Mouse (Mus musculus) thymus, adult 2 months (tissue): ENCODE measurements at regions not wholly inside any gene's neighbourhood (a gene's known extent, or its start where the extent isn't known, plus 50 kb on each side); places are given as distances from the start of the nearest gene placed in this dataset.

Source experiments
- CTCF ChIP-seq: fragments of 200-500 bp; IDR thresholded peaks from 2 replicates; pipeline ENCODE4 v1.5.1; 2012; ENCODE audit warnings: mild to moderate bottlenecking, control low read depth, low read length, moderate library complexity, borderline replicate concordance; ENCODE audit not compliant: control insufficient read depth, poor library complexity, insufficient read depth; ENCODE audit errors: extremely low read depth
- POLR2A ChIP-seq: fragments of 200-500 bp; IDR thresholded peaks from 2 replicates; pipeline ENCODE4 v1.6.1; 2012; ENCODE audit warnings: mild to moderate bottlenecking, low read length, control low read depth, moderate library complexity; ENCODE audit not compliant: control insufficient read depth, poor library complexity, insufficient read depth; ENCODE audit errors: extremely low read depth

DNA sequence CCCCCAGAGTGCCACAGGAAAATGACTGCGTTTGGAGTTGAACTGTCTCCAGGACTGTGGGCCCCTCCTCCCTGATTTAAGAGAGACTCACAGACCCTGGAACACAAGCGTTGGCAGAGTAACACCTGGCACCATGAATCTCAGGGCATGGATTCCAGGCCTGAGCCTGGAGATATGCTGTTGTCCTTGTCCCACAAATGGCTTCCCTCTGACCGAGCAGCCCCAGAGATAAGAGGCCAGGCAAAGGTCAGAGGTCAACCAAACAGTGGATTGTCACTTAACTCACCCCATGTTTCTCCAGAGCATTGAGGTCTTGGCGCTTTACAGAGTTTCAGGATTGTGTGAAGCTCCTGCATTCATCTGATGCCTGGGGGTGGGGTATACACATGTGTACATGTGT, 373.3 kb downstream of the Prdm2 start:
- no peak for TF ChIP-seq POLR2A
- TF ChIP-seq CTCF: no peak
